Mouse (Mus musculus): ENCODE measurements at regions not wholly inside any gene's neighbourhood (a gene's known extent, or its start where the extent isn't known, plus 50 kb on each side); places are given as distances from the start of the nearest gene placed in this dataset.

DNA sequence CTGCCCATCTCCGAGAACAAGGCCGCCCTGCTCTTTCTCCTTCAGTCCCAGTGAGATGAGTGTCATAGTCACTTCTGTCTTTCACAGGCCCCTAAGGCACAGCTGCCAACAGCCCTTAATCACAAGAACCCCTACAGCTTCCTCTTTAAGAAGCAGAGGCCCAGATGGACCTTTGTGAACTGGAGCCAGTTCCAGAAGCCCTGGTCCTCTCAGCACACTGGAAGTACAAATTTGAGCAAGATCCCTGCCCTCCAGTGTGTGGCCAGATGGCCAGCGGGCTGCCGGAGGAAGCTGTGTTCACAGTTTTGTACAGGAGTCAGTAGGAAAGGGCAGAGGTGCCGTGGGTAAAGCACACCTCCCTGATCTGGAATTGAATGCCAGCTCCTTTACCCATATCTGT is 389.6 kb downstream of the Rps24 start:
- DNase-seq (ENCODE audit: low spot score in 2 of 2): no peak

GRCm38 (mm10) chr14:24877853-24878252 is 390.9 kb downstream of the Rps24 start:
- no peak for DNase-seq (ENCODE audit: low spot score in 2 of 2)

- DNase-seq (ENCODE audit: low spot score in 2 of 2): no peak
These were observed 399.2 kb downstream of the Rps24 start for GRCm38 (mm10) chr14:24886164-24886563.

DNA sequence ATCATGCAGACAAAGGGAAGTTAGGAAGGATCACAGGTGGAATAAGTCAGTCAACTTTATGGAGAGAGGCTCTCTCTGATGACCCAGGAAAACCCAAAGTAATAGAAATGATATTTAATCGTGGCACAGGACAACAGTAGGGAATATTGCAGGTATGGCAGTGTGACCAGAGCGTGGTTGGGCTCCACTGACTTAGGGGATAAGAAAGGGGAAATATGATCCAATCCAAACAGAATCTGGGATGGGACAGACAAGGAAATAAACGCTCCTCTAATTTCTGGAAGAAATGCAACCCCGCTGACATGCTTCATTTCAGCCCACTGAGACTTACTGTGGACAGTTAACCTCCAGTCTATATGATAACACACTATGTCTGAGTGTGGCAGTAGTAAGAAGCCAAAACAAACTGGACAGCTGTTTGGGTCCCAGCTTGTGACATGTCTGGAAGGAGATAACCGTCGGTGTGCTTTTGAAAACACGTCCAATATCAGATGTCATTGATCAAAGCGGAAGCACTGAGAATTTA is 400.0 kb downstream of the Rps24 start:
- no peak for DNase-seq (ENCODE audit: low spot score in 2 of 2)

- no peak for DNase-seq (ENCODE audit: low spot score in 2 of 2)
These were observed 403.9 kb downstream of the Rps24 start for GRCm38 (mm10) chr14:24890856-24891255.

DNA sequence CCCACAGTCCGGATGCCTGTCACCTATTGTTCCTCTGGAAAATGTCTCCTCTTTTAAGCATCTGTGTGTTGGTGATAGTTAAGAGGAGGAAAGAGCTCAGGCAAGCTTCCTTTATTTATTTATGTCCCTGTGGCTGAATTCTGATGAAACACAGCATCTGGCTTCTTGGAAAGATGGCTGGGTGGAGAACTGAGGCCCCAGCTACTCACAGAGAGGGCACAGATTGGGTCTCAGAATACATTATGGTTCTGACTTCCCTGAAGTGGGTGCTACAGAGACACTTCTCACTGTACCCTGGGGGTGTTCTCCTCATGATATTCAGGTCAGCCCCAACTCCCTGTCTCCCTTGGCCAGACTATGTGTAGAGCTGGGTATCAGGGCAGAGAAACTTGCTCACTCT is 408.3 kb downstream of the Rps24 start:
- DNase-seq (ENCODE audit: low spot score in 2 of 2): no peak

GRCm38 (mm10) chr14:24896681-24897080 is 409.8 kb downstream of the Rps24 start:
- DNase-seq (ENCODE audit: low spot score in 2 of 2): no peak

DNA sequence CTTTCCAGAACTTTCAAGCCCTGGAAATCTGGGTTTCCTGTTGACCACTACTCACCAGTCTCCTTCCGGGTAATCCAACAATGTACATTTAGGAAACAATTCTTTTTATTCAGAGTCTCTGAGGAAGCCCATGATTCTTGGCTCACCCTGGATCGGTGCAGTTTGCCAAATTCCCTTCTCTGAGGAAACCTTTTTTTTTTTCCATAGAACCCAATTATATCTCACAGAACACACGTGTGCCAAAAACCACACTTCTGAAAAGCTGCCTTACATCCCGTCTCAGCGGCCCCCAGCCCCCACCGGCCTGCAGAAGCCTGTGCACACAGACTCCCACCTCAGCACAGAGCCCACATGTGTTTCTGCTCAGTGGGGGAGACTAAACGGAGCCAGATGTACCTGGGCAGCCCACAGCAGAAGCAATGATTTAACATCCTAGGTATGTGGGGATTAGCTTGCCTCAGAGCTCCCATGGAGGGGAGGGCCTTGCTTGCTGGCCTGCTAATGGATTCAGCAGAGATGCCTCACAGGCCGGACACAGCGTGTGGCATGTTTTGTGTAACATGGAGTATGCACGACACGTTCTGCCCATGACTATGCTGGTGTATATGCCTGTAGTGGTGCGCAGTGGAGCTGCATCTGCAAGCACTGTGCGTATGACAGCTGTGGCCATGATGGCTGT is 413.7 kb downstream of the Rps24 start:
- no peak for DNase-seq (ENCODE audit: low spot score in 2 of 2)

GRCm38 (mm10) chr14:24901726-24902125 is 414.8 kb downstream of the Rps24 start:
- no peak for DNase-seq (ENCODE audit: low spot score in 2 of 2)

DNA sequence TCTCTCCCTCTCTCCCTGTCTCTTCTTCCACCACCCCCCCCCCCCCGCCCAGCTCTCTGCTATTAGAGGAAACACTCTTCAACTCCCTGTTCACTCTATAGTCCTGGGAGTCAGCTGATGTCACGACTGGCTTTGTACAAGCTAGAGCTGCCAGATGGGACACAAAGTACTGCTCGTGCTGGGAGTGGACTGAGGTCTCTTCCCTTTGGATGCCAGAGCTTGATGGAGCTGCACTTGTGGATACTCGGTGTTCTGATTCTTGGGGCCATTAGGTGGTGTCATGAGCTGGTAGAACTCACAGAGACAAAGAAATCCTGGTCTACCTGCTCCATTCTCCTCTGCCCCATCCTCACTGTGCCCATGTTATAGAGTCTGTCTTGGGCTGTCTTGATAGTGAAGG is 415.9 kb downstream of the Rps24 start:
- no peak for DNase-seq (ENCODE audit: low spot score in 2 of 2)

- no peak for DNase-seq (ENCODE audit: low spot score in 2 of 2)
These were observed 417.8 kb downstream of the Rps24 start for GRCm38 (mm10) chr14:24904712-24905111.

- DNase-seq (ENCODE audit: low spot score in 2 of 2): no peak
These were observed 420.0 kb downstream of the Rps24 start for GRCm38 (mm10) chr14:24906916-24907315.

DNA sequence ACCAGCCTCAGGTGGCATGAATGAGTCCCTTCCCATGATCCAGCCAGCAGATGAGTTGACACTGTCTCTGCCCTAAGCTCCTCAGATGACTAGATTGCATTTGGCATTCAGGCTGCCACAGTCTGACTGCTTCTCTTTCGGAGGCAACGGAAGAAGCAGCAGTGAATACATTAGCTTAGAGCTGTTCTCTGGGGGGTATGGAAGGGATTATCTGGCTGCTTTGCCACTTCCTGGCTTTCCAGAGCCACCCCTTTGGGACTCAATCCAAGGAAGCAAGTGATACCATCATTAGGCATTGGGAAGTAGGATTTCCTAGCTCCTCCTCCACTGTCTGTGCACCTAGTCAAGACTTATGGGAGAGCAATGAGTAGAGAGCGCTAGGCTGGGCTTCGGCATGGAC is 421.5 kb downstream of the Rps24 start:
- DNase-seq (ENCODE audit: low spot score in 2 of 2): no peak

DNA sequence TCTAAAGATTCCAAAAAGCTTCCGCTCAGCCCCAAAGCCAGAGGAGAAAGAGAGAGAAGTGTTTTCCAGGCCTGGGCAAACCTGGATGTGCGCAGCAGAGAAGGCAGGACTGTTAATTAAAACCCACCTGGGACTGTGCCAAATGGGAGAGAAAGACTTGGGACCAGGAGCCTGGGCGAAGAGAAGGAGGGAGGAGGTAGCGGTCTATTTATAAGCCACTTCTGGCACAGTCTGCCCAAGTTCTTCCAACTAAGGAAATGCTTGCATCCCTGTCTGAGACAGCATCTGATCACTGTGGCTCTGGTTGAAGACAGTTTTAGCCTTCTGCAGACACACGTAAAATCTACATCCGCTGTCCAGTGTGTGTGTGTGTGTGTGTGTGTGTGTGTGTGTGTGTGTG is 424.7 kb downstream of the Rps24 start:
- DNase-seq (ENCODE audit: low spot score in 2 of 2): peak; percentile 80 to 83

DNA sequence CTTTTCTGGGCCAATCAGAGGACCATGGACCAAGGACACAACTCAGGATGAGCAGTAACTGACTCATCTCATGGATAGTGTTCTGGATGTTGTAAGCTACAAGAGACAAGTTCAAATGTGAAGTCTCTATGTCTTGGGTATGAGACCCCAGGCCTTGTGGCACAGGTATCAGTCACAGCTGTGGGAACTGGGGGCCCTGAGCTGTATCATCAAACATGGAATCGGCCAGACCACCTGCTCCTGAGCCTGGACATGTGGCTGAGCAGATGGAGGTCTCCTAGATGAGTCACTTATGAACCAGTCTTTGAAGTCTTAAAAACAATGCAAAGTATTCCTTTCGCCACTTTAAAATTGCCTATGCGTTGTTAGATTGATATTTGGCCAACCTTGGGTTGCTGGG is 432.1 kb downstream of the Rps24 start:
- DNase-seq (ENCODE audit: low spot score in 2 of 2): no peak

GRCm38 (mm10) chr14:24922006-24922405 is 435.1 kb downstream of the Rps24 start:
- no peak for DNase-seq (ENCODE audit: low spot score in 2 of 2)

GRCm38 (mm10) chr14:24924561-24924960 is 437.6 kb downstream of the Rps24 start:
- no peak for DNase-seq (ENCODE audit: low spot score in 2 of 2)

- DNase-seq (ENCODE audit: low spot score in 2 of 2): no peak
These were observed 439.4 kb downstream of the Rps24 start for GRCm38 (mm10) chr14:24926086-24927048.

- no peak for DNase-seq (ENCODE audit: low spot score in 2 of 2)
These were observed 441.8 kb downstream of the Rps24 start for GRCm38 (mm10) chr14:24928726-24929125.

GRCm38 (mm10) chr14:24930251-24930650 is 443.3 kb downstream of the Rps24 start:
- no peak for DNase-seq (ENCODE audit: low spot score in 2 of 2)

DNA sequence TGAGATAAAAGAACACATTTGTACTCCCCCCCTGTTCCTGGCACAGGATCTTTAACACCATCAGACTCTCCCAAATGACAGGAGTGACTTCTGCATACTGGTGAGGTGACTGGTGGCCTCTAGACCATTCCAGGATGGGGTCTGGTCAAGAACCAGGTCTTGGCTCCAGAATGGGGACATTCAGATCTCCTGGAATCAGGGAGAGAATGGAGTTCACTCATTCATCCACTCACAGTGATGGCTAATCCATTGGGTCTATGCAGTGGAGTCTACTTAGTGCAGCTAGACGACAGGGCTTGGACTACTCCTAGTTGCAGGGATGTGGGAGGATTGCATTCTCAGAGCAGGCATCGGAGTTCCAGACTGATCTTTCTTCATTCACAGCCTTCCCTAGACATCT is 451.0 kb downstream of the Rps24 start:
- no peak for DNase-seq (ENCODE audit: low spot score in 2 of 2)

DNA sequence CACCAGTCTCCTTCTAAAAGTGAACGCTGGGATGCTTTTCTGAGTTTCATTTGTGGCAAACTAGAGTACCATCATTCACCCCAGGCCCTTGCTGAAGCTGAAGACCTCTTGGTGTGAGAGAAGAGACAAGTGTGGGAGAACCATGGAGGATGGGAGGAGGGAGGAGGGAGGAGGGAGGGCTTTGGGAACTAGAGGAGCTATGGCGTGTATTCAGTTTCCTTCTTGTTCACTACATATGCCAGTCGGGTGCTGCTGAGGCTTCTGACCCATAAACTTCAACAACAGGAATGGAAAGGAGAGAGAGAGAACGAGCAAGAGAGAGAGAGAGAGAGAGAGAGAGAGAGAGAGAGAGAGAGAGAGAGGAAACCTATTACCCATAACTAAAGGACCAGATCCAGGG is 452.1 kb downstream of the Rps24 start:
- DNase-seq (ENCODE audit: low spot score in 2 of 2): no peak
